Mouse (Mus musculus) megakaryocyte, embryonic 14.5 days (primary cell): ENCODE measurements at regions not wholly inside any gene's neighbourhood (a gene's known extent, or its start where the extent isn't known, plus 50 kb on each side); places are given as distances from the start of the nearest gene placed in this dataset.

Experiments
- FLI1 ChIP-seq: IDR thresholded peaks from 2 replicates; pipeline ENCODE4 v1.6.1; 2012; ENCODE audit warnings: low read length, inconsistent platforms, mixed read lengths
- GATA1 ChIP-seq: IDR thresholded peaks from 3 replicates; pipeline ENCODE4 v1.6.1; 2012; ENCODE audit warnings: mixed read lengths, low read length, inconsistent platforms, borderline replicate concordance

DNA sequence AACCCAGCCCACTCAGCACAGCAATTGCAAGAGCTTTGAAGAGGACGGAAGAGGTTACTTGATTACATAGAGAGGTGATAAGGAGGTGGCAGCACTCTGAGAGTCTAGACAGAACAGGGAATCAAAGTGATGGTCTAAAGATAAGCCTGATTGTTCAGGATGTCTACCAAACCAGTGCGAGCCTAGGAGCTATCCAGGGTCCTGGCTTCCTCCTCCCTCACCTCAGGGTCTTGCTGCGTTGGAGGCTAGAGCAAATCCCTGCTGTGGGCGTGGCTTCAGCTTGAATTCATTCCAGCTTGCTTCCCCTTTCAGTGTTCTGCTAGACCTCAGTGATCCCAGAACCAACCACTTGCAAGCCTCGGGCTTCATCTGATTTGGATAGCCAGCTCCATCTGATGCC, 132.2 kb upstream of the Atxn1 start:
- no peak for TF ChIP-seq GATA1
- no peak for TF ChIP-seq FLI1
